Mouse (Mus musculus): ENCODE results near the gene Gmpr2. TPM values are rescaled to one million over a fixed set of nuclear protein-coding genes. Genes with fewer than 3 reads are reported as not detected.
A peak's percentile ranks its signal among the peaks of the same experiment; 100 is the strongest.

Gene Gmpr2
- total RNA-seq (2014; rRNA removed) (19.9 and 26.9 TPM in 2 replicates), polyA plus RNA-seq (2015; fragmentation: Nextera tagmentation; extraction: Ambion mirVana) (37.3 and 40.9 TPM in 2 replicates)

DNA sequence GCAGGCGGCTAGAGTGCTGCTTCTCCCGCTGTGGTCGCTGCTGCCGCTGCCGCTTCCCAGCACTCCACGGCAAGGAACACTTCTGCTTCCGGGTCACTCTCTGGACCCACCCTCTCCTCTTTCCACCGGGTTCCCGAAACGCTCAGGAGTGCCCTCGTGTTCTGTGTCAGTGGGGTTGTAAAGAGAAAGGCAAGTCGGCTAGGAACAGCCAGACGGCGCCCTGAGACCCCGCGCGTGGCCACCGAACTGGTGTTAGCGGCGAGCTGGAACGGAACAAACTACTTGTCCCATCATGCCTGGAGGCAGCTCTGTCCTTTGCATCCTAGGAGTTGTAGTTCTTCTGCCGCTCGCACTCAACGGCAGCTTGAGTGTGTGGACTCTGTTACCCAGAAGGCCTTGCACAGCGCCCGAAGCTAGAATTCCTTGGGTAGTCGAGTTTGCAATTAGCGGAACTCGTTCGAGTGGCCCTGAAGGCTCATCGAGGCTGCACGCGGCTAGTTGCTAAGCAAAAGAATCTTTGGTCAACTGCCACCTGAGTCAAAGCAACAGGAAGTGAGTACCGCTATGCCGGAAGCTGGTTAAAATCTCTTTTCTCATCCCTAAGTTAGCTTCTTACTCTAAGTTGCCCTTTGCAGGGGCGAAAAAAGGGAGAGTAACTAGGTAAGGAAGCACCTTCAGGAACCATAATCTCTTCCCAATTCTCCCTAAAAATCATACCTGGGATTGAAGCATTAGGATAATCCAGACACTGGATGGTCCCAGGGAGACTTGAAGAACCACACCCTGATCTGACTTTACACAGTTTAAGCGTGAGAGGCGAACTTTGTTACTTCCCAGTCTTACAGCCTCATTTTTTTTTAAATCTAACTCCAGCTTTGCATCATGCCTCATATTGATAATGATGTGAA lies at the start of gene Gmpr2, which contains the start of gene Nedd8:
TSS of gene Gmpr2 (plus strand) at position 109 of the 908 bp plus-strand sequence.
TSS of gene Nedd8 (minus strand) at position 292 of the 908 bp plus-strand sequence.
- DNase-seq (peak; percentile 95), ATAC-seq (peak; percentile 99)
- under 1% methylated on average over 38 of the region's 38 CpGs for WGBS
- Histone ChIP-seq H3K36me3 (ENCODE audit: insufficient read depth) (peaks cover 9% of the 10 kb centered on the region), H3K27me3 (ENCODE audit: insufficient read depth, low read length) (no peaks in the 10 kb centered on the region), H3K4me2 (ENCODE audit: low read depth) (peak within 1 kb of the TSS; percentile 83), H3K4me1 (ENCODE audit: insufficient read depth) (peaks cover 16% of the 10 kb centered on the region), H3K9ac (peak within 1 kb of the TSS; percentile 65), H3K9me3 (ENCODE audit: low read length) (no peaks in the 10 kb centered on the region), H3K27ac (ENCODE audit: low read depth, low read length) (peak within 1 kb of the TSS; percentile 89), H3K4me3 (ENCODE audit: low read depth, low read length) (peak within 1 kb of the TSS; percentile 85)
- 0 out of 2 replicates have a peak, but pooled peaks have one; percentile 18 for TF ChIP-seq CTCF (IDR thresholded peaks at IDR 0.05; ENCODE audit: low read depth)

DNA sequence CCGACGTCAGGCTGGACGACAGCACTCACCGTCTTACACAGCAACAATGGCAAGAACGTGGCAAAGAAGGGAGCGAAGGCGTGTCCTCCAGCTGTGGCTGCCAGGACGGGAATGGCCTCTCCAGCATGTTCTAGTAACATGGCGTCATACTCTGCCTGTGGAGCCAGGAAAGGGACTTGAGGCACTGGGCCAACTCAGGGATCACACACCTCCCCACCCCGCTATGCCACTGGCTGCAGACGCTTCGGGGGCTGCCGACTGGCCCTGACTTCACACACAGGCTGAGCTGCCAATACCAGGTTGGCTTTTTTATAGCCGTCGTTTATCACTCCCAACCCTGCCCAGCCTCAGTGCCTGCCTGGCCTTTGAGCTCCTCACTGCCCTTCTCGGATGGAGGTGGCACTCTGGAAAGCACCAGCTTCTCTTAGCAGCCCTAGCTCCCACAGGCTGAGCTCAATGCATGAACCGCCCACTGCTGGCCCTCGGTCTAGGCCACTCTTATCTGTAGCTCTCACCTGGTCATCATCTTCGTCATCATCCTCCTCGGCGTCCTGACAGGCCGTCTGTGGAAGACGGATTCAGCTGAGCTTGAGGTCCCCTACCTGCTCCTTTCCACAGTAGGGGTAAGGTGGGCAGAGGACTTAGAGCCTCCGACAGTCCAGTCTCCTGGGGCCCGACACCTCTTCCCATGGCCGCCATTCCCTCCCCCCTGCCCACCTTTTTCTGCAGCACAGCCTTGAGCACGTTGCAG lies 43.5 kb upstream of the Gmpr2 start:
- Histone ChIP-seq H3K4me1 (ENCODE audit: insufficient read depth) (no peaks in the 10 kb centered on the region), H3K4me3 (ENCODE audit: low read depth, low read length) (no peak overlapping the region), H3K9ac (no peak overlapping the region), H3K36me3 (ENCODE audit: insufficient read depth) (peaks cover 90% of the 10 kb centered on the region), H3K27ac (ENCODE audit: low read depth, low read length) (no peak overlapping the region), H3K27me3 (ENCODE audit: insufficient read depth, low read length) (no peaks in the 10 kb centered on the region), H3K9me3 (ENCODE audit: low read length) (no peaks in the 10 kb centered on the region), H3K4me2 (ENCODE audit: low read depth) (no peak overlapping the region)
- DNase-seq: no peak
- TF ChIP-seq CTCF (IDR thresholded peaks at IDR 0.05; ENCODE audit: low read depth): no peak
- 93% methylated on average over 27 of the region's 27 CpGs for WGBS
- no peak for ATAC-seq

DNA sequence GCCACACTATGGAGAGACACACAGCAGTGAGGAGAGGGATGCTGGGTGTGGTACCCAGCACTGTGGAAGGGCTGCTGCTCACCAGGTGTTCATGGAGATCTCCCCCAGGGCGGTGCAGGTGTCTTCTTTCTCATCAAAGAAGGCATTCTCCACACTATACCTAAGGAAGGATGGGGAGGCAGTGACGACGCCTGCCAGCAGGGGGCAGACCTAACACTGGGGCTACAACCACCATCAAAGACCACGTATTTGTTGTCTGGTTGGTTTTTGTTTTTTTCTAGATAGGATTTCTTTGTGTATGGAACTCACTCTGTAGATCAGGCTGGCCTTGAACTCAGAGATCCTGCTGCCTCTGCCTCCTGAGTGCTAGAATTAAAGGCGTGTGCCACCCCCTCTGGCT lies 42.4 kb upstream of the Gmpr2 start:
- DNase-seq (no peak), ATAC-seq (no peak)

DNA sequence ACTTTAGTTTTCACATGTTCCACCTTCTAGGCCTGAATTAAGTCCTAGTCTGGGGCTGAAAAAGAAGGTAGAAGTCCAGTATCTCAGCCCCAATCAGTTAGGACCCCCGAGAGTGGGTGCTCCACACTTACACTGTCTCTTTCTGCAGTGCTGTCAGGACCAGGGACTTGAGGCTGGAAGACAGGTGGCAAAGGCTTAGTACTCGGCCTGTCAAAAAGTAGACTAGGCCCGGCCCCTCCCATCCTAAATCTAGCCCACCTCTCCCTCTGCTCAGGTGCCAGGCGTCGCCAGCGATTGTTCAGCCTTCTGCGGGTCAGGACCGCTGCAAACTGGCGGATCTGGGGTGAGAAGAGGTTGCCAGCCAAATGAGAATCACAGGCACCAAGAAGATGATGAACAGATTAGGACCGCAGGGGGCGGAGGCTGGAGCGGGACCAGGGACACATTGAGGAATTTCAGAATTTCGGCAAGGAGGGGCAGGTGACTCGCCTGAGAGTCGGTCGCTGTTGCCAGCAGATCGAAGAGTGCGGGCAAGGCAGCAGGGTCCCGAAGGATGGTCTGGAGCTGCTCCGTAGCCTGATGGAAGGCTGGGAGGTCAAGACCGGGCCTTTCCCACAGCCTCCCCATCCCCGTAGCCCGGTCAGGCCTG lies 36.7 kb upstream of the Gmpr2 start:
- DNase-seq (no peak), ATAC-seq (peak; percentile 45)
- Histone ChIP-seq H3K9ac (peak overlapping the region; percentile 68), H3K4me2 (ENCODE audit: low read depth) (peak overlapping the region; percentile 82), H3K9me3 (ENCODE audit: low read length) (no peaks in the 10 kb centered on the region), H3K36me3 (ENCODE audit: insufficient read depth) (peaks cover 64% of the 10 kb centered on the region), H3K4me1 (ENCODE audit: insufficient read depth) (no peaks in the 10 kb centered on the region), H3K27me3 (ENCODE audit: insufficient read depth, low read length) (no peaks in the 10 kb centered on the region), H3K27ac (ENCODE audit: low read depth, low read length) (peak overlapping the region; percentile 78), H3K4me3 (ENCODE audit: low read depth, low read length) (peak overlapping the region; percentile 69)
- WGBS: 4% methylated on average over 20 of the region's 23 CpGs
- peak; percentile 18; the same call in 1 of the 2 replicates for TF ChIP-seq CTCF (IDR thresholded peaks at IDR 0.05; ENCODE audit: low read depth)

More for the DNA sequence above, 42.4 kb upstream of the Gmpr2 start:
- H3K27ac ChIP-seq (ENCODE audit: low read depth, low read length): no peak overlapping the region
- H3K4me1 ChIP-seq (ENCODE audit: insufficient read depth): no peaks in the 10 kb centered on the region
- no peaks in the 10 kb centered on the region for H3K27me3 ChIP-seq (ENCODE audit: insufficient read depth, low read length)
- H3K4me2 ChIP-seq (ENCODE audit: low read depth): no peak overlapping the region
- H3K9ac ChIP-seq: no peak overlapping the region
- 56% methylated on average over 5 of the region's 5 CpGs for WGBS
- H3K4me3 ChIP-seq (ENCODE audit: low read depth, low read length): no peak overlapping the region
- H3K36me3 ChIP-seq (ENCODE audit: insufficient read depth): peaks cover 94% of the 10 kb centered on the region
- no peaks in the 10 kb centered on the region for H3K9me3 ChIP-seq (ENCODE audit: low read length)
- peak; percentile 66 for TF ChIP-seq CTCF (IDR thresholded peaks at IDR 0.05; ENCODE audit: low read depth)

DNA sequence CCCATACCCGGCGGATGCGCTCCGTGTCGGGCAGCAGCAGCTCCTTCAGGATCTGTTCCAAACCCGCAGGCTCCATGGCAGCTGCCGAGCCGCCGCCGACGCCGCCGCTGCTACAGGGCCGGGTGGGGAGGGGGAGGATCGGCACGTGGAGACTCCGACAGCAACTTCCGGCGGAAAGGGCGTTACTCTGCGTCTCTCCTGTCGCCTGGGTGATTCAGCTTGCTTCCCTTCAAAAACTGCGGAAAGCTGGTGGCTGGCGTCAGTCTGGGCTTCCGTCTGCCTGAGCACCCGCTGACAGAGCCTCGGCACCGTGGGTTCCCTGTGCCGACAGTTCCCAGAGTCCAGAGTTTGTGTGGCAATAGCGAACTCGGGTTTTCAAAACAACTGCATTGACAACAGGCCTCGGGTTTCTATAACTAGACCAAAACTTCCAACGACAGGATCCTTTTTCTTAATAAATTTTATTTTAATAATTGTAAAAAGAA lies 36.2 kb upstream of the Gmpr2 start, which contains the start of gene Ipo4:
TSS of gene Ipo4 (minus strand) at position 435 of the 485 bp plus-strand sequence.
- ATAC-seq (peak; percentile 97), DNase-seq (peak; percentile 93)
- 2% methylated on average over 33 of the region's 33 CpGs for WGBS
- H3K4me3 ChIP-seq (ENCODE audit: low read depth, low read length): peak within 1 kb of the TSS; percentile 69
- H3K27ac ChIP-seq (ENCODE audit: low read depth, low read length): peak within 1 kb of the TSS; percentile 78
- H3K36me3 ChIP-seq (ENCODE audit: insufficient read depth): peaks cover 64% of the 10 kb centered on the region
- H3K4me1 ChIP-seq (ENCODE audit: insufficient read depth): no peaks in the 10 kb centered on the region
- peak within 1 kb of the TSS; percentile 68 for H3K9ac ChIP-seq
- no peak for TF ChIP-seq CTCF (IDR thresholded peaks at IDR 0.05; ENCODE audit: low read depth)
- peak within 1 kb of the TSS; percentile 82 for H3K4me2 ChIP-seq (ENCODE audit: low read depth)
- H3K9me3 ChIP-seq (ENCODE audit: low read length): no peaks in the 10 kb centered on the region
- H3K27me3 ChIP-seq (ENCODE audit: insufficient read depth, low read length): no peaks in the 10 kb centered on the region

DNA sequence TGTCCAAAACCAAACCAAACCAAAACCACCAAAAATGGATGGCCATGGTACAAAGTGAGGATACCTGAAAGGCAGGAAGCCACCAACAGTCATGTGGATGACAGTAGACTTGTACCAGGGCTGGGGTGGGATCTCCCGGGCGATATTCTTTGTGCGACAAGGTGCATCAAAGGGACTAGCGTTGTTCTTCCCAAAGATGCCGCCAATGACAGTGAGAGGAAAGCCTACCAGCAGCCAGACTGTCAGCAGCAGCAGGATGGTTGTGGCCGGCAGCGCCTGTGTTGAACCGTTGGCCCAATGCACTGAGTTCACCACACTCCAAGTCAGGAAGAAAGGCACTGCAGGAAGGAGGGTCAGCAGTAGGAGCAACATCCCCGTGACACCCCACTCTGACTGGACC lies 33.9 kb upstream of the Gmpr2 start, which contains the start of gene Gm49378:
TSS of gene Gm49378 (minus strand) at position 101 of the 400 bp plus-strand sequence.
- Histone ChIP-seq H3K27ac (ENCODE audit: low read depth, low read length) (no peak within 1 kb of the TSS), H3K9me3 (ENCODE audit: low read length) (no peaks in the 10 kb centered on the region), H3K27me3 (ENCODE audit: insufficient read depth, low read length) (no peaks in the 10 kb centered on the region), H3K4me3 (ENCODE audit: low read depth, low read length) (no peak within 1 kb of the TSS), H3K36me3 (ENCODE audit: insufficient read depth) (peaks cover 47% of the 10 kb centered on the region), H3K4me2 (ENCODE audit: low read depth) (no peak within 1 kb of the TSS), H3K4me1 (ENCODE audit: insufficient read depth) (no peaks in the 10 kb centered on the region), H3K9ac (no peak within 1 kb of the TSS)
- no peak for DNase-seq
- WGBS: 95% methylated on average over 9 of the region's 9 CpGs
- TF ChIP-seq CTCF (IDR thresholded peaks at IDR 0.05; ENCODE audit: low read depth): no peak
- ATAC-seq: no peak

Data from forebrain, postnatal 0 days (tissue).